Mouse (Mus musculus) MEL (cell line): ENCODE results near the gene Hpse. TPM values are rescaled to one million over a fixed set of nuclear protein-coding genes. Genes with fewer than 3 reads are reported as not detected.
A peak's percentile ranks its signal among the peaks of the same experiment; 100 is the strongest.

ENCODE experiments used
- DNase-seq: peaks from one replicate; pipeline ENCODE4 v3.0.0; 2011; ENCODE audit warnings: low read depth, low spot score
- H3K27ac ChIP-seq: 2 replicates; pipeline ENCODE4 v1.5.1; 2012; ENCODE audit warnings: low read depth, mild to moderate bottlenecking, control low read depth, low read length, moderate library complexity; ENCODE audit not compliant: control insufficient read depth
- H3K27me3 ChIP-seq, 2 experiments: fragments of 150-350 bp in 1 of 2; sonication (generic) in 1 of 2; 2 replicates each; pipeline ENCODE4 v1.6.1; 2012; ENCODE audit warnings: low read length in 2 of 2, mild to moderate bottlenecking in 2 of 2, improper control_type of control experiment in 1 of 2, moderate library complexity in 1 of 2; ENCODE audit not compliant: insufficient read depth in 2 of 2, control insufficient read depth in 1 of 2
- H3K36me3 ChIP-seq, 2 experiments: 2 replicates each; pipeline ENCODE4 v1.6.1; 2012 to 2014; ENCODE audit warnings: low read length in 2 of 2, improper control_type of control experiment in 1 of 2, inconsistent platforms in 1 of 2, mild to moderate bottlenecking in 1 of 2; ENCODE audit not compliant: insufficient read depth in 2 of 2, control insufficient read depth in 1 of 2
- H3K4me1 ChIP-seq, 2 experiments: fragments of 150-350 bp in 1 of 2; sonication (generic) in 1 of 2; 2 replicates each; pipeline ENCODE4 v1.6.1; 2012; ENCODE audit warnings: low read length in 2 of 2, improper control_type of control experiment in 1 of 2, mild to moderate bottlenecking in 1 of 2; ENCODE audit not compliant: insufficient read depth in 2 of 2, control insufficient read depth in 1 of 2
- H3K4me3 ChIP-seq, 2 experiments: fragments of 150-350 bp in 1 of 2; sonication (generic) in 1 of 2; 2 replicates each; pipeline ENCODE4 v1.5.1; 2012; ENCODE audit warnings: low read depth in 2 of 2, low read length in 2 of 2, mild to moderate bottlenecking in 2 of 2, moderate library complexity in 2 of 2, control low read depth in 1 of 2, improper control_type of control experiment in 1 of 2; ENCODE audit not compliant: control insufficient read depth in 1 of 2, insufficient read depth in 1 of 2
- H3K79me2 ChIP-seq: 2 replicates; pipeline ENCODE4 v1.6.1; 2012; ENCODE audit warnings: mild to moderate bottlenecking, low read length, moderate library complexity; ENCODE audit not compliant: control insufficient read depth, poor library complexity, insufficient read depth
- H3K9ac ChIP-seq: 2 replicates; pipeline ENCODE4 v1.6.1; 2012; ENCODE audit warnings: low read depth, mild to moderate bottlenecking, control low read depth, low read length, moderate library complexity; ENCODE audit not compliant: control insufficient read depth, poor library complexity, severe bottlenecking
- H3K9me3 ChIP-seq: fragments of 150-350 bp; sonication (generic); replicated peaks from 2 replicates; pipeline ENCODE4 v1.6.1; 2012; ENCODE audit warnings: mild to moderate bottlenecking, low read length, improper control_type of control experiment, moderate library complexity; ENCODE audit not compliant: insufficient read depth
- BHLHE40 ChIP-seq: IDR thresholded peaks from 2 replicates; pipeline ENCODE4 v1.6.1; 2012; ENCODE audit warnings: low read depth, mild to moderate bottlenecking, inconsistent platforms, low read length, improper control_type of control experiment, borderline replicate concordance
- CHD1 ChIP-seq: IDR thresholded peaks from 2 replicates; pipeline ENCODE4 v1.6.1; 2012; ENCODE audit warnings: low read depth, mild to moderate bottlenecking, inconsistent platforms, low read length, improper control_type of control experiment
- CHD2 ChIP-seq: IDR thresholded peaks from 2 replicates; pipeline ENCODE4 v1.6.1; 2011; ENCODE audit warnings: low read length, improper control_type of control experiment
- CTCF ChIP-seq, 3 experiments: IDR thresholded peaks in 2 of 3; conservative IDR thresholded peaks in 1 of 3; 2 replicates each; pipeline ENCODE4 v1.5.1; 2011 to 2012; ENCODE audit warnings: low read length in 3 of 3, low read depth in 2 of 3, mild to moderate bottlenecking in 2 of 3, improper control_type of control experiment in 1 of 3, inconsistent platforms in 1 of 3, mixed read lengths in 1 of 3, moderate library complexity in 1 of 3; ENCODE audit not compliant: control insufficient read depth in 1 of 3, insufficient read depth in 1 of 3, poor library complexity in 1 of 3, severe bottlenecking in 1 of 3
- E2F4 ChIP-seq: IDR thresholded peaks from 2 replicates; pipeline ENCODE4 v1.6.1; 2011; ENCODE audit warnings: low read depth, low read length, improper control_type of control experiment, borderline replicate concordance
- ELF1 ChIP-seq: IDR thresholded peaks from 2 replicates; pipeline ENCODE4 v1.6.1; 2014; ENCODE audit warnings: low read depth, mild to moderate bottlenecking, inconsistent platforms, low read length, improper control_type of control experiment, moderate library complexity
- EP300 ChIP-seq, 2 experiments: IDR thresholded peaks; 2 replicates each; pipeline ENCODE4 v1.6.1; 2011; ENCODE audit warnings: improper control_type of control experiment in 2 of 2, low read length in 2 of 2, low read depth in 1 of 2, mild to moderate bottlenecking in 1 of 2
- ETS1 ChIP-seq: IDR thresholded peaks from 2 replicates; pipeline ENCODE4 v1.6.1; 2012; ENCODE audit warnings: low read depth, mild to moderate bottlenecking, inconsistent platforms, low read length, improper control_type of control experiment, moderate library complexity
- GABPA ChIP-seq: IDR thresholded peaks from 2 replicates; pipeline ENCODE4 v1.6.1; 2012; ENCODE audit warnings: low read depth, mild to moderate bottlenecking, inconsistent platforms, low read length, improper control_type of control experiment, moderate library complexity
- GATA1 ChIP-seq: IDR thresholded peaks from 2 replicates; pipeline ENCODE4 v1.6.1; 2011; ENCODE audit warnings: low read depth, low read length, improper control_type of control experiment
- HCFC1 ChIP-seq: IDR thresholded peaks from 2 replicates; pipeline ENCODE4 v1.6.1; 2012; ENCODE audit warnings: low read depth, mild to moderate bottlenecking, inconsistent platforms, low read length, improper control_type of control experiment, moderate library complexity
- JUND ChIP-seq: IDR thresholded peaks from 2 replicates; pipeline ENCODE4 v1.6.1; 2011; ENCODE audit warnings: low read depth, mild to moderate bottlenecking, improper control_type of control experiment, low read length
- KAT2A ChIP-seq: conservative IDR thresholded peaks from 2 replicates; pipeline ENCODE4 v1.6.1; 2012; ENCODE audit warnings: low read depth, low read length, improper control_type of control experiment, inconsistent platforms
- MAFK ChIP-seq: IDR thresholded peaks from 2 replicates; pipeline ENCODE4 v1.6.1; 2011; ENCODE audit warnings: low read depth, mild to moderate bottlenecking, low read length, improper control_type of control experiment, borderline replicate concordance
- MAX ChIP-seq: IDR thresholded peaks from 2 replicates; pipeline ENCODE4 v1.6.1; 2011; ENCODE audit warnings: low read length, improper control_type of control experiment
- MAZ ChIP-seq: IDR thresholded peaks from 2 replicates; pipeline ENCODE4 v1.6.1; 2012; ENCODE audit warnings: low read depth, mild to moderate bottlenecking, inconsistent platforms, low read length, improper control_type of control experiment
- MEF2A ChIP-seq: IDR thresholded peaks from 2 replicates; pipeline ENCODE4 v1.6.1; 2014; ENCODE audit warnings: low read depth, mild to moderate bottlenecking, inconsistent platforms, low read length, improper control_type of control experiment; ENCODE audit not compliant: poor library complexity, insufficient replicate concordance, severe bottlenecking; ENCODE audit errors: extremely low read depth
- MXI1 ChIP-seq: IDR thresholded peaks from 2 replicates; pipeline ENCODE4 v1.6.1; 2011; ENCODE audit warnings: mild to moderate bottlenecking, low read depth, low read length, improper control_type of control experiment
- MYB ChIP-seq: IDR thresholded peaks from 2 replicates; pipeline ENCODE4 v1.6.1; 2011; ENCODE audit warnings: mild to moderate bottlenecking, low read depth, low read length, improper control_type of control experiment
- MYC ChIP-seq: IDR thresholded peaks from 2 replicates; pipeline ENCODE4 v1.6.1; 2011; ENCODE audit warnings: low read depth, mild to moderate bottlenecking, low read length, improper control_type of control experiment, moderate library complexity
- NELFE ChIP-seq: IDR thresholded peaks from 2 replicates; pipeline ENCODE4 v1.6.1; 2011; ENCODE audit warnings: low read depth, low read length, improper control_type of control experiment
- NRF1 ChIP-seq: IDR thresholded peaks from 2 replicates; pipeline ENCODE4 v1.6.1; 2014; ENCODE audit warnings: low read depth, mild to moderate bottlenecking, inconsistent platforms, low read length, improper control_type of control experiment, moderate library complexity; ENCODE audit not compliant: poor library complexity, insufficient read depth, severe bottlenecking
- POLR2A ChIP-seq, 2 experiments: IDR thresholded peaks; 2 replicates each; pipeline ENCODE4 v1.6.1; 2011 to 2012; ENCODE audit warnings: low read length in 2 of 2, mild to moderate bottlenecking in 2 of 2, control low read depth in 1 of 2, improper control_type of control experiment in 1 of 2, low read depth in 1 of 2, moderate library complexity in 1 of 2; ENCODE audit not compliant: control insufficient read depth in 1 of 2, insufficient read depth in 1 of 2, poor library complexity in 1 of 2
- POLR2AphosphoS2 ChIP-seq: IDR thresholded peaks from 2 replicates; pipeline ENCODE4 v1.6.1; 2011; ENCODE audit warnings: low read length, improper control_type of control experiment
- POLR2AphosphoS5 ChIP-seq: IDR thresholded peaks from 2 replicates; pipeline ENCODE4 v1.6.1; 2012; ENCODE audit warnings: low read depth, borderline replicate concordance, mild to moderate bottlenecking, inconsistent platforms, low read length, moderate library complexity, mixed read lengths
- RAD21 ChIP-seq: IDR thresholded peaks from 2 replicates; pipeline ENCODE4 v1.6.1; 2011; ENCODE audit warnings: mild to moderate bottlenecking, low read depth, low read length, improper control_type of control experiment
- RCOR1 ChIP-seq: IDR thresholded peaks from 2 replicates; pipeline ENCODE4 v1.6.1; 2012; ENCODE audit warnings: low read depth, mild to moderate bottlenecking, inconsistent platforms, low read length, improper control_type of control experiment
- SIN3A ChIP-seq: IDR thresholded peaks from 2 replicates; pipeline ENCODE4 v1.6.1; 2012; ENCODE audit warnings: low read length, improper control_type of control experiment, inconsistent platforms
- SMC3 ChIP-seq: IDR thresholded peaks from 2 replicates; pipeline ENCODE4 v1.6.1; 2011; ENCODE audit warnings: low read depth, low read length, improper control_type of control experiment
- TAL1 ChIP-seq: IDR thresholded peaks from 2 replicates; pipeline ENCODE4 v1.6.1; 2012; ENCODE audit warnings: mild to moderate bottlenecking, inconsistent platforms, low read length, moderate library complexity, mixed read lengths
- TBP ChIP-seq: IDR thresholded peaks from 2 replicates; pipeline ENCODE4 v1.8.0; 2011; ENCODE audit warnings: low read depth, low read length, improper control_type of control experiment
- TCF12 ChIP-seq: IDR thresholded peaks from 2 replicates; pipeline ENCODE4 v1.6.1; 2014; ENCODE audit warnings: low read depth, mild to moderate bottlenecking, inconsistent platforms, low read length, improper control_type of control experiment, moderate library complexity
- UBTF ChIP-seq: IDR thresholded peaks from 2 replicates; pipeline ENCODE4 v1.6.1; 2012; ENCODE audit warnings: low read depth, mild to moderate bottlenecking, inconsistent platforms, low read length, improper control_type of control experiment, moderate library complexity, borderline replicate concordance; ENCODE audit not compliant: insufficient read depth
- USF1 ChIP-seq: IDR thresholded peaks from 2 replicates; pipeline ENCODE4 v1.6.1; 2014; ENCODE audit warnings: low read depth, mild to moderate bottlenecking, inconsistent platforms, low read length, improper control_type of control experiment, moderate library complexity
- USF2 ChIP-seq, 2 experiments: IDR thresholded peaks; 2 replicates each; pipeline ENCODE4 v1.6.1; 2011 to 2012; ENCODE audit warnings: improper control_type of control experiment in 2 of 2, low read length in 2 of 2, borderline replicate concordance in 1 of 2, inconsistent platforms in 1 of 2, low read depth in 1 of 2, mild to moderate bottlenecking in 1 of 2; ENCODE audit not compliant: insufficient read depth in 1 of 2
- ZC3H11A ChIP-seq: IDR thresholded peaks from 2 replicates; pipeline ENCODE4 v1.6.1; 2012; ENCODE audit warnings: low read depth, mild to moderate bottlenecking, inconsistent platforms, low read length, improper control_type of control experiment
- ZKSCAN1 ChIP-seq: IDR thresholded peaks from 2 replicates; pipeline ENCODE4 v1.6.1; 2012; ENCODE audit warnings: low read depth, mild to moderate bottlenecking, inconsistent platforms, low read length, improper control_type of control experiment, moderate library complexity
- ZMIZ1 ChIP-seq: IDR thresholded peaks from 2 replicates; pipeline ENCODE4 v1.6.1; 2012; ENCODE audit warnings: low read depth, mild to moderate bottlenecking, inconsistent platforms, low read length, improper control_type of control experiment, moderate library complexity
- ZNF384 ChIP-seq: IDR thresholded peaks from 2 replicates; pipeline ENCODE4 v1.6.1; 2012; ENCODE audit warnings: low read depth, mild to moderate bottlenecking, inconsistent platforms, low read length, improper control_type of control experiment
- polyA plus RNA-seq, 2 experiments: library from polyadenylated mRNA; stranded (reverse) in 1 of 2; unstranded in 1 of 2; fragments of >175 nt in 1 of 2; fragments of >200 nt in 1 of 2; gene quantifications; 2 replicates each; pipeline versions ENCODE4 v1.2.1 to v1.2.4; 2012; ENCODE audit warnings: low replicate concordance in 2 of 2, low read depth in 1 of 2; ENCODE audit not compliant: insufficient read length in 2 of 2, insufficient read depth in 1 of 2, missing spikeins in 1 of 2
- total RNA-seq: library from RNA; depleted of rRNA; stranded (reverse); fragments of 300-350 nt; gene quantifications from 2 replicates; pipeline ENCODE4 v1.2.3, GENCODE M21; 2012

Hpse gene
- total and polyA plus RNA-seq, 3 experiments: 0.03 TPM; not detected in 2

GRCm38 (mm10) chr5:100663854-100664253 lies 55.7 kb downstream of the Hpse start:
- Histone ChIP-seq H3K79me2 (peaks cover 1% of the 10 kb centered on the region; the same call in 1 of the 2 replicates), H3K4me1 (no peaks in the 10 kb centered on the region), H3K36me3 (peaks cover 0 to 4% of the 10 kb centered on the region in 2 experiments; a peak in 2 of 4 replicates), H3K4me3 (no peak overlapping the region), H3K27me3 (no peaks in the 10 kb centered on the region), H3K27ac (no peak overlapping the region), H3K9ac (no peak overlapping the region), H3K9me3 (no peaks in the 10 kb centered on the region)
- DNase-seq: peak; percentile 77
- no peak for TF ChIP-seq MAZ
- TF ChIP-seq TCF12: no peak
- TF ChIP-seq HCFC1: no peak
- TF ChIP-seq USF1: no peak
- no peak for TF ChIP-seq ETS1
- no peak for TF ChIP-seq MYC
- no peak for TF ChIP-seq MEF2A
- no peak for TF ChIP-seq CHD1
- TF ChIP-seq BHLHE40: no peak
- peak in 2 of 3 experiments; percentile 75 to 81 for TF ChIP-seq CTCF (IDR thresholded peaks at IDR 0.05 in 2 of 3, conservative IDR thresholded peaks at IDR 0.05 in 1 of 3; ENCODE audit: control insufficient read depth in 1 of 3, insufficient read depth in 1 of 3, low read depth in 2 of 3, low read length in 3 of 3, poor library complexity in 1 of 3, severe bottlenecking in 1 of 3)
- TF ChIP-seq MAFK: no peak
- no peak for TF ChIP-seq MXI1
- TF ChIP-seq KAT2A: no peak
- 0 out of 2 replicates have a peak, but pooled peaks have one; percentile 31 for TF ChIP-seq ZNF384
- no peak for TF ChIP-seq USF2 (IDR thresholded peaks at IDR 0.05; ENCODE audit: borderline replicate concordance in 1 of 2, insufficient read depth in 1 of 2, low read depth in 1 of 2, low read length in 2 of 2)
- TF ChIP-seq E2F4: no peak
- no peak for TF ChIP-seq ZKSCAN1
- no peak for TF ChIP-seq MYB
- TF ChIP-seq RCOR1: no peak
- no peak for TF ChIP-seq POLR2AphosphoS5
- no peak for TF ChIP-seq POLR2A (IDR thresholded peaks at IDR 0.05; ENCODE audit: control insufficient read depth in 1 of 2, insufficient read depth in 1 of 2, low read depth in 1 of 2, low read length in 2 of 2, poor library complexity in 1 of 2)
- no peak for TF ChIP-seq SIN3A
- peak; percentile 95 for TF ChIP-seq SMC3
- no peak for TF ChIP-seq NRF1
- TF ChIP-seq CHD2: no peak
- no peak for TF ChIP-seq ZMIZ1
- TF ChIP-seq RAD21: peak; percentile 91
- no peak for TF ChIP-seq POLR2AphosphoS2
- TF ChIP-seq JUND: no peak
- no peak for TF ChIP-seq MAX
- no peak for TF ChIP-seq ELF1
- TF ChIP-seq TAL1: no peak
- TF ChIP-seq EP300 (IDR thresholded peaks at IDR 0.05; ENCODE audit: low read depth in 1 of 2, low read length in 2 of 2): no peak
- TF ChIP-seq NELFE: no peak
- TF ChIP-seq GABPA: no peak
- TF ChIP-seq ZC3H11A: peak; percentile 95
- TF ChIP-seq TBP: no peak
- no peak for TF ChIP-seq GATA1
- no peak for TF ChIP-seq UBTF
- TF ChIP-seq, all 39 proteins: peak for 5
